Mouse (Mus musculus) thymus, adult 2 months (tissue): ENCODE results near the gene Gm44805. TPM values are rescaled to one million over a fixed set of nuclear protein-coding genes. Genes with fewer than 3 reads are reported as not detected.

Source experiments
- DNase-seq: peaks from one replicate; pipeline ENCODE4 v3.0.0; 2021
- H3K27ac ChIP-seq: fragments of 200-500 bp; 2 replicates; pipeline ENCODE4 v1.5.1; 2012; ENCODE audit warnings: low read length, control low read depth; ENCODE audit not compliant: control insufficient read depth, insufficient read depth
- H3K27me3 ChIP-seq: fragments of 200-500 bp; 2 replicates; pipeline ENCODE4 v1.6.1; 2012; ENCODE audit warnings: mild to moderate bottlenecking, low read length, moderate library complexity, mixed read lengths; ENCODE audit not compliant: control insufficient read depth, insufficient read depth
- H3K36me3 ChIP-seq: fragments of 200-500 bp; 2 replicates; pipeline ENCODE4 v1.6.1; 2012; ENCODE audit warnings: mild to moderate bottlenecking, low read length, moderate library complexity; ENCODE audit not compliant: control insufficient read depth, insufficient read depth
- H3K4me1 ChIP-seq: fragments of 200-500 bp; replicated peaks from 2 replicates; pipeline ENCODE4 v1.6.1; 2012; ENCODE audit warnings: low read length; ENCODE audit not compliant: control insufficient read depth, insufficient read depth
- H3K4me3 ChIP-seq: fragments of 200-500 bp; 2 replicates; pipeline ENCODE4 v1.5.1; 2012; ENCODE audit warnings: mild to moderate bottlenecking, low read length, control low read depth, moderate library complexity; ENCODE audit not compliant: control insufficient read depth, insufficient read depth
- CTCF ChIP-seq: fragments of 200-500 bp; IDR thresholded peaks from 2 replicates; pipeline ENCODE4 v1.5.1; 2012; ENCODE audit warnings: mild to moderate bottlenecking, control low read depth, low read length, moderate library complexity, borderline replicate concordance; ENCODE audit not compliant: control insufficient read depth, poor library complexity, insufficient read depth; ENCODE audit errors: extremely low read depth
- POLR2A ChIP-seq: fragments of 200-500 bp; IDR thresholded peaks from 2 replicates; pipeline ENCODE4 v1.6.1; 2012; ENCODE audit warnings: mild to moderate bottlenecking, low read length, control low read depth, moderate library complexity; ENCODE audit not compliant: control insufficient read depth, poor library complexity, insufficient read depth; ENCODE audit errors: extremely low read depth
- WGBS: fragments of 180-500 bp; shearing (Covaris S2); methylation state at CpG from one replicate; pipeline ENCODE4 v1.1.7; 2018; 5-methylcytosine and 5-hydroxymethylcytosine counted together
- polyA plus RNA-seq: library from polyadenylated mRNA; depleted of rRNA; stranded (reverse); fragments of >200 nt; gene quantifications from 2 replicates; pipeline ENCODE4 v1.2.3, GENCODE M21; 2012

Gm44805 gene
- polyA plus RNA-seq, 1 experiment: not detected

- H3K27me3 ChIP-seq: no peaks in the 10 kb centered on the region
- no peak overlapping the region for H3K27ac ChIP-seq
- H3K4me3 ChIP-seq: no peak overlapping the region
- peaks cover 4% of the 10 kb centered on the region for H3K4me1 ChIP-seq
- 55% methylated on average over 4 of the region's 4 CpGs for WGBS
- peaks cover 11% of the 10 kb centered on the region for H3K36me3 ChIP-seq
- no peak for TF ChIP-seq POLR2A
- no peak for TF ChIP-seq CTCF
- DNase-seq: peak; percentile 26
Observed at GRCm38 (mm10) chr7:19713196-19713595, 32.0 kb upstream of the Gm44805 start.

- peaks cover 4% of the 10 kb centered on the region for H3K4me1 ChIP-seq
- H3K36me3 ChIP-seq: peaks cover 11% of the 10 kb centered on the region
- 79% methylated on average over 4 of the region's 4 CpGs for WGBS
- no peaks in the 10 kb centered on the region for H3K27me3 ChIP-seq
- H3K27ac ChIP-seq: no peak overlapping the region
- H3K4me3 ChIP-seq: no peak overlapping the region
- DNase-seq: no peak
- no peak for TF ChIP-seq CTCF
- TF ChIP-seq POLR2A: no peak
Observed at GRCm38 (mm10) chr7:19712414-19712813, 31.2 kb upstream of the Gm44805 start.

GRCm38 (mm10) chr7:19710650-19711049 is 29.4 kb upstream of the Gm44805 start:
- no peak overlapping the region for H3K4me3 ChIP-seq
- TF ChIP-seq CTCF (no peak), POLR2A (no peak)
- DNase-seq: no peak
- H3K36me3 ChIP-seq: peaks cover 11% of the 10 kb centered on the region
- WGBS: 76% methylated on average over 10 of the region's 10 CpGs
- no peak overlapping the region for H3K27ac ChIP-seq
- peaks cover 4% of the 10 kb centered on the region for H3K4me1 ChIP-seq
- no peaks in the 10 kb centered on the region for H3K27me3 ChIP-seq

- 97% methylated on average over 7 of the region's 7 CpGs for WGBS
- H3K4me3 ChIP-seq: no peak overlapping the region
- no peak for TF ChIP-seq CTCF
- TF ChIP-seq POLR2A: no peak
- peaks cover 7% of the 10 kb centered on the region for H3K36me3 ChIP-seq
- no peak overlapping the region for H3K27ac ChIP-seq
- no peak for DNase-seq
- peaks cover 11% of the 10 kb centered on the region for H3K4me1 ChIP-seq
- no peaks in the 10 kb centered on the region for H3K27me3 ChIP-seq
Observed at GRCm38 (mm10) chr7:19705271-19705670, 24.0 kb upstream of the Gm44805 start.

DNA sequence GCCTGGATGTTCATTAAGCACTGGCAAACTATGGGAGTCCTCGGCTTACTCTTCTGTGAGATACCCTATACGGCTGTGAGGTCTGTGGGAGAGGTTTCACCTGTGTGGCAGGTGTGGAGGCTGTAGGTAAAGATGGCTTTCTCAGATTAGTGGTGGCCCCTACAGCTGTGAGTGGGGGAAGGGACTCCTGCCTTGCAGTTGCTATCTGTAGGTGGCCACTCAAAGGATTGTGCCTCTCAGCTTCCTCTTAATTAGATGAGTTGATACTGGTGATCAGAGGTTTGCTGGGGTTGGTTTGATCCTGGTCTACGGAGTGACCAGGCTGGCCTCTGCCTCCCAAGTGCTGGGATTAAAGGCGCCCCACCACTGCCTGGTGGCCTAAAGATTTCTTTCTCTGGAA is 23.3 kb upstream of the Gm44805 start:
- Histone ChIP-seq H3K4me1 (peaks cover 18% of the 10 kb centered on the region), H3K4me3 (no peak overlapping the region), H3K27me3 (no peaks in the 10 kb centered on the region), H3K27ac (no peak overlapping the region), H3K36me3 (peaks cover 7% of the 10 kb centered on the region; the same call in 1 of the 2 replicates)
- no peak for DNase-seq
- TF ChIP-seq CTCF (no peak), POLR2A (no peak)
- WGBS: 95% methylated on average over 4 of the region's 4 CpGs

DNA sequence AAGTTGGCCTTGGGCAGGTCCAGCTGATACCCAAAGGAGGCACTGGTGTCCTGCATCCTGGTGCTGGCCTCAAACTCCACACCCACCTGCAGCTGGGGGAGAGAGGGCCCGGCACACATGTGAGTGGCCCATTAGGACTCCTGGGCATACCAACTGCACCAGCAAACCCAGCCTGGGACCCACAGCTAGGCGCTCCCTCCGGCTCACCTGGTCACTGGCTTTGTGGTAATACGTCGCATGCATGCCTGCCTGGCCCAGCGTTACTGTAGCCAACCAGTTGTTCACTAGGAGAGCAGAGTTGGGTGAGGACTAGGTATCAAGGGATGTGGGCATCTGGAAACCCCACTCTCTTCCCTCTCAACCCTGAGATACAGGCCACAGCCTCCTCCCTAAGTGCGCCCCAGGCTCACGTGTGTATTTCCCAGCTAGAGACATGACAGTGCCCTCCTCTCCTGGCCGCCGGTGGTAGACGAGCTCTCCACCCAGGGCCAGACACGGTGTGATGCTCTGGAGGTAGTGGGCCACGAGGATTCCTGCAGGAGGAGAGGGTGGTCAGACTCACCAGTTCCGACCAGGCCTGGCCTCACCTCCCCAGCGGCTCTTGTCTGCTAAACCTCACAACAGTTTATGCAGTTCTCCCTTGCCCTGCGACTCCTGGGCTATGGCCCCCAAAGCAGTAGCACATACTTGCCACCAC is 21.8 kb upstream of the Gm44805 start:
- H3K27me3 ChIP-seq: no peaks in the 10 kb centered on the region
- H3K27ac ChIP-seq: no peak overlapping the region
- H3K4me1 ChIP-seq: peaks cover 31% of the 10 kb centered on the region
- 94% methylated on average over 16 of the region's 16 CpGs for WGBS
- DNase-seq: no peak
- TF ChIP-seq CTCF: no peak
- no peaks in the 10 kb centered on the region for H3K36me3 ChIP-seq
- H3K4me3 ChIP-seq: no peak overlapping the region
